Mouse (Mus musculus): Measurements from ENCODE around the gene Gm12216. TPM values are rescaled to one million over a fixed set of nuclear protein-coding genes. Genes with fewer than 3 reads are reported as not detected.

Gene Gm12216
- total RNA-seq, 2 experiments from 2014 or later = 5.2 to 7.5 TPM

GRCm38 (mm10) chr11:53737573-53737946, 121.5 kb downstream of the Gm12216 start:
- DNase-seq = peak; percentile 54 to 60

GRCm38 (mm10) chr11:53736771-53737572, 122.1 kb downstream of the Gm12216 start:
- DNase-seq = peak; percentile 77 to 84

GRCm38 (mm10) chr11:53735682-53736245, 123.3 kb downstream of the Gm12216 start:
- peak; percentile 59 to 74 for DNase-seq

- DNase-seq = no peak
Measured at GRCm38 (mm10) chr11:53734970-53735681, 123.9 kb downstream of the Gm12216 start.

- no peak for DNase-seq
Measured at GRCm38 (mm10) chr11:53734431-53734830, 124.6 kb downstream of the Gm12216 start.

GRCm38 (mm10) chr11:53733824-53734223, 125.2 kb downstream of the Gm12216 start:
- no peak for DNase-seq

Small RNAs within 50 kb of the gene (microRNA-seq; reads per million reads assigned to microRNA genes)
- 1.5 reads per million for gene Mir7671

Other genes starting within 250 kb of the Gm12216 start
- not detected for gene Il4, start 240.6 kb downstream of the Gm12216 start, total RNA-seq (2021)
- gene Il13, start 224.6 kb downstream of the Gm12216 start, total RNA-seq (2021) = not detected
- gene Rad50, start 151.9 kb downstream of the Gm12216 start, total RNA-seq (2021) = 10 to 100 TPM; 12.1 to 17.1 TPM
- gene Il5, start 138.5 kb downstream of the Gm12216 start, total RNA-seq (2021) = not detected
- 10 to 100 TPM; 24.3 to 26.0 TPM for gene Irf1, start 89.2 kb downstream of the Gm12216 start, total RNA-seq (2021)
- gene Gm17334, start 86.1 kb downstream of the Gm12216 start, total RNA-seq (2021) = 1 to 10 TPM in 1 of 2 experiments, not detected in 1; 1.1 TPM
- gene Slc22a5, start 32.4 kb upstream of the Gm12216 start, total RNA-seq (2021) = 10 to 100 TPM; 41.2 to 41.8 TPM
- gene Slc22a21, start 121.1 kb upstream of the Gm12216 start, total RNA-seq (2021) = 1 to 10 TPM; 5.5 to 5.7 TPM
- gene Slc22a4, start 168.8 kb upstream of the Gm12216 start, total RNA-seq (2021) = 1 to 10 TPM; 4.3 to 8.2 TPM
- 10 to 100 TPM in 1 of 2 experiments, 1 to 10 TPM in 1; 6.5 to 29.5 TPM for gene Pdlim4, start 209.8 kb upstream of the Gm12216 start, total RNA-seq (2021)
- gene P4ha2, start 240.8 kb upstream of the Gm12216 start, total RNA-seq (2021) = 10 to 100 TPM; 29.2 to 41.5 TPM